Mouse (Mus musculus): ENCODE measurements at regions not wholly inside any gene's neighbourhood (a gene's known extent, or its start where the extent isn't known, plus 50 kb on each side); places are given as distances from the start of the nearest gene placed in this dataset.
A peak's percentile ranks its signal among the peaks of the same experiment; 100 is the strongest.

DNA sequence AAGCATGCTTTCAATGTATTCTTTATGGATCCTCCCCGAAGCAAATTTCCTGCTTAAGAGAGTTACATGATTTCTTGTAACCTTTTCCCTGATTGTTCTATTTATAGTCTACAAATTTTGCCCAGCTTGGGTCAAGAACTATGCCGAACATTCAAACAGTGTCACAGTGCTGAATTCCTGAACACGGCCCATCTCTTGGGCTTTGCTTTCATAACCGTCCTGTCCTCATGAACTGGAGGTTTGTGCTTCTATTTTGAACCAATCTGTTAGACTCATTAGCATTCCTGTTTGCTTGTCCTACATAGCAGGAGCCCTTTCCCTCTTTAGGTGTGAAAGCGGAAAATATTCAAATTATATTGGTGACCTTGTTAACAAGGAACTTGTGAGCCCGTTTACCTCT lies 181.2 kb downstream of the Klf6 start:
- no peak for DNase-seq
- intact Hi-C loops (cut with DNase I): no loop called here

DNA sequence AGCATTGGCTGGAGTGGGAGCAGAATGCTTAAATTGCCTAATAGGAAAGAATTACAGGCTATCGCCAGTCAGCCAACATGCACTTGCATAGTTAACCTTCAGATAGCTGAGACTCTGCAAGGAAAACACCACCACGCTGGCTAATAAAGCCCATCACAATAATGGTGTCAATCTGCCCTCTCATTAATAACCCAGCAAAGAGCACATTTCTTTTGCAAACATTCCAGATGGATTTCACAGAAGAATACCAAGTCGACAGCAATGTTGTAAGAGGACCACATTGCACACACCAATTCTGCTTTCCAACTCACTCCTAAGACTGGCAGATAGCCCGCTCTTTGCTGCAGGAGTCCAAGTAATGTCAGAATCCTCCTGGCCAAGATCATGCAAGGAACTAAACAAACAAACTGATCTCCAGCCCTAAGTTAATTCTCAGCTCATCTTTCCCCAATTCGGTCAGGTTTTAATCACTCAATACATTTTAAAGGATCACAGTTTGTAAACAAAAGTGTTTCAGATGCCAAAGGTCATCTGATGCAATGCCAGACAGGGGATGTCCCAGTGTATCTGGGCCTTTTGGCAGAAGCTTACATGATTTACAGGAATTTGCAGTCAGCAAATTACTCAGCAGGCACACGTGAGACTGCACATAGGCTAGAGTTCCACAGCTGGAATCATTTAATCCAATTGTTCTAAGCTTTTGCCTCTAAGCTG lies 198.4 kb downstream of the Klf6 start:
- intact Hi-C loops (cut with DNase I): no loop called here
- DNase-seq: peak; percentile 34 to 52

DNA sequence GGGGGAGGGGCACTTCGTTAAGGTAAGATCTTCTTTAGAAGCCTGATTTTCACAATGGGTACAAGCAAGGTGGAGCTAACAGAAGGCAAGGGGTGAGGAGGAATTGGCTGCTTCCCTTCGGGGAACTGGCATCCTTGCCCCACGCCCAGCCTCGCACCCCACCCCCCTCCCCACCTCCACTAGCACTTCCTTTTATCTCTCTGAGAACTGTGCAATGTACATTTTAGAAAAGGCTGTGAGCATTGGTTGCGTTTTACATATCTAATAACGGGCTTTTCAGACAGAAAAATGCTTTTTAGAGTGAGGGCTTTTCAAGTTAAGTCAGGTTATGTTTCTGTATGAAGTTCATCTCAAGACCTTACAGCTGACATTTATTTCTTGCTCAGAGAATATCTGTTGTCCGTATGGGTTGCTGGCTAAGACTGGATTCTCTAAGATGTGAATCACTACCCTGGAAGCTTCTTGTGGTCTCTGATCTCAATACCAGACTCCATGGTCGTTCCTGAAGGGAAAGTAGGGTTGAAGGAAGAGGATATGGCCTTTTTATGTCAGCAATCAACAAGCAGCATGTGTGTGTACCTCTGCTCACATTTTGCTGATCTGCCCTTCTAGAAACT lies 199.1 kb downstream of the Klf6 start:
- intact Hi-C loops (cut with DNase I): no loop called here

DNA sequence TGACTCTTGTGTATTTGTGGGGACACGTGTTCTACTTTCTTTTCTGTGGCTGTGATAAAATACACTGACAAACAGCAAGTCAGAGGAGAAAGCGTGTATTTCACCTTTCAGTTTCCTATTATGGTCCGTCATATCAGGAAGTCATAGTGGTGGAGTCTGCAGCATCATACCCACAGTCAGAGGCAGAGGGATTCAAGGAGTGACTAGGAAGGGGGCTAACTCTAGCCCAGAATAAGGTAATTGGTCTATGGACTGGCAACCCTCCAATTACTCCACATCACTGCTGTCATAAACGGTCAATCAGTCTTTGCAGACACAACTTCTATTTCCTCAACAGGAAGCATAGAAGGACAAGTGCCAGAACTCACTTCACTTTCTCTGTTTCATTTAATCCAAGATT lies 201.0 kb downstream of the Klf6 start:
- DNase-seq: no peak
- intact Hi-C loops (cut with DNase I): no loop called here

More for the DNA sequence above, 199.1 kb downstream of the Klf6 start:
- DNase-seq: no peak

DNA sequence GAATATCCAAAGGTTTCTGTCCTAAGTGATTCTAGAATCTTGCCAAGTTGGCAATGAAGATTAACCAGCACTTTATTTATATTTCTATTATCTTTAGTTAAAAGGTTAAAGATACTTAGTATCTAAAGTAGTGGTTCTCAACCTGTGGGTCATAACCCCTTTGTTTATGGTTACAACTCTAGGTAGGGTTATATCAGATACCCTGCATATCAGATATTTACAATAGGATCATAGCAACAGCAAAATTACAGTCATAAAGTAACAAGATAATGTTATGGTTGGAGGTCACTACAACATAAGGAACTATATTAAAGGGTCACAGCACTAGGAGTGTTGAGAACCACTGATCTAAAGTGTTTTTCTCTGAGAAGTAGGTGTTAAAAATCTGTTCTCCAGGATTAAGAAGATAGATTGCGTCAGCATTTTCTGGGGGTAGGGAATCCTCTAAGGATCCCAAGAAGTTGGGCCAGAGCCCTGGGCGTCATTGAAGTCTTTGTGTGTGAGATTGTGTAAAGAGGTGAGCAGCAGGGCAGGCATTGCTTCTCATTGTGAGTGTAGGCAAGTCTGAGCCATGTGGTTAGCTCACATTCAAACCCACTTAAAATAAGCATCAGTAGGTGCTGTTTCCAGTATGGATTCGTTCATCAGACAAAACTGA lies 201.6 kb downstream of the Klf6 start:
- no peak for DNase-seq
- intact Hi-C loops (cut with DNase I): no loop called here

DNA sequence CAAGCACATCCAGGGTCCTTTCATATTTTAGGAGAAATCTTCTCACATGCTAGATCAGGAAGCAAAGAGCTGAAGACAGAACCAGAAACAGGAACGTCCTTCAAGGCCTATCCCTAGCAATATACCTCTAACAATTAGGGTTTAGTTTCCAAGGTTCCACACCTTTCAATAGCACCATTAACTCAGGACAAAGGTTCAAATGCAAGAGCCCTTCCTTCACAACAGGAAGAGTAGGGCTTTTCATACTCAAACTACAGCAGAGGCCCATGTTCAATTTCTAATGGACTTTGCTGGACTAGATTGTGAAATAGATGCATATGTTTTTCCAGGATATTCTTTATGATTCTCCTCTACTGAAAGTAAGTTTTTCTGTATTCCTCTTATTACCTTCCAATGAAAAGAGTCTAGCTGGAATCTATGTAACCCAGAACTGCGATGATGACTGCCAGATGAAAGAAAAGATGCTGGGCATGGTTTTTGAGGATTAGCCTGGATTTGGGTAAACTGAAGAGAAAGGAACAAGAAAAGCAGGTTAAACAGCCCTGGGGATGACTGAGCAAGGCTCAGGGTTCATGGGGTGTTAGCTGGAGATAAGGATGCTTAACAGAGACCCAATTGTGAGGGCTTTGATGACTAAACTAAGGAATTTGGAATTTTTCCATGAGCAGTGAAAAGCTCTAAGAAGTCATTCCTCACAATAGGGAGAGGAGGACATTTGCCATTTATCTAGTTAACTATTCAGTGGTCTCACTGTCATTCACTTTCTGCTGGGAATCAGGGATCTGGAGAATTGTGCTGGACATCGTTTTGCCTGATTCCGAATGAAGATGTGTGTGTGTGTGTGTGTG lies 215.9 kb downstream of the Klf6 start:
- intact Hi-C loops (cut with DNase I): no loop called here
- DNase-seq: no peak

DNA sequence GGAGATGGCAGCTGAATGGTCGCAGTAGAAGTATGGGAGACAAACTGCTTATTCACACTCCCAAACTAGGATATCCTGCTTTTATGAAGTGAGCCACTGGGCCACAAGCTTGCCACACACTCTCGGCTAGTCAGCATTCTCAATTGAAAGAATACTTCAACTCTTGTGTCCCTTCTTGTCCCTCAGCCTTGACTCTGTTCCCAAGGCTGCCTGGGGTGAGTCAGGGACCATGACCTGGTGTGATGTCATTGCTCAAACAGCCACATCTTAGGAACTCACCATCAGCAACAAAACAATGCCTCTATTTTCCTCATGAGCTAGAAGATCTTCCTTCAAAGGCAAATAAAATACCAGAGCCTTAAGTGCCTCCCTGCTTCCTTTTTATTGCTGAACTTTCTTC lies 224.6 kb downstream of the Klf6 start:
- no peak for DNase-seq
- intact Hi-C loops (cut with DNase I): no loop called here

DNA sequence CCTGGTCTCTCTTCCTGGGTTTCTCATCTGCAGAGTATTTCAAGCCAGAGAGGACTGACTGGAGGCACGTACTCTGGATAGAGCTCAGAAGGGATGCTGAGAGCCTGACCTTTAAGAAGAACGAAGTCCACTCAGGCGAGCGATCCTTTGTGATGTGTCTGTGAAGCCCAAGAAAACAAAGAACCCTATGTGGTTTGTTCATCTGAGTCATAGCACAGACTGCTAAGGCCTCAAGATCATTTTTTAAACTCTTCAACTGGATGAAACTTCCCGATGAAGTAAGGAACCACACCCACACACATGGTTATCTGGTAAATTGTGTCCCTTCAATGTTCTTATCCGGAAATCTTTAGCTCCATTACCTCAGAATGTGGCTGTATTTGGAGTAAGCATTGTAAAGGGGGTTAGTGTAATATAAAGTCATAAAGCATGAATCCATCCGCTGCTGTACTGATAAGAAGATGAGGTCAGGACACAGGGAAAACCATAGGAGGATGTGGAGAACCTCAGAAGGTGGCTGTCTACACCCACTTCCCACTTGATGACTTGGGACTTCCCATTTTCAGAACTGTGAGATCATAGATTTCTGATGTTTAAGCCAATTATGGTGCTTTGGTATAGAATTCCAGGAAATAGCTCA lies 247.9 kb downstream of the Klf6 start:
- DNase-seq: no peak
- intact Hi-C loops (cut with DNase I): no loop called here

DNA sequence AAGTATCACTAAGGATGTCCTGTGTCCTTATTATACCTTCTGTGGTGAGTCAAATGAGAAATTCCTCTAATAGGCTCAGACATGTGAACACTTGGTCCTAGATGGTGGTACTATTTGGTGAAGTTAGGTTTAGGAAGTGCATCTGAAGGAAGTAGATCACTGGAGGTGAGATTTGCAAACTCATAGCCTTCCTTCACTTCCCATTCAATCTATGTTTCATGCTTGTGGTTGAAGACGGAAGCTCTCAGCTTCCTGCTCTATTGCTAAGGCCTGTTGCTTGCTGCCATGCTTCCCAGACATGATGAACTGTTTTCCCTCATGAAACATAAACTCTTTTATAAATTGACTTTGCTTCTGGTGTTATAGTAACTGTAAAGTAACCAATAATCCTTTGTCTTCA lies 258.4 kb downstream of the Klf6 start:
- no peak for DNase-seq
- intact Hi-C loops (cut with DNase I): no loop called here

DNA sequence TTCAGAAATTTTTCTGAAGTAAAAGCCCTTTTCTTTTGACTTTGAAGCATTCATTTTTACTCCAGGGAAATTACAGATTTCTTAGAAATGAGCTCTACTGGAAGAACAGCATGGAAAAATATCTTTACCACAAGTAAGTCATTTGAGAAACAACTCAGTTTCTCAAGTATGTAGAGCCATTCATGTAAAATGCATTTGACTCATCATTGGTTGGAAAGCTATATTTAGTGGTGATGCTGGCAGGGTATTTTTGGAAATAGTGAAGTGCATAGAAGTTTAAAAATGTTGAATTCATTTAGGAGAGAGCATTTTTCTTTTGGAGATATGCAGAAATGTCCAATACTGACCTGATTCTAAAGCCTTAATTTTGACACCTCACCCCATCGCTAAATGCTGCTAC lies 266.0 kb downstream of the Klf6 start:
- DNase-seq: no peak
- intact Hi-C loops (cut with DNase I): no loop called here

DNA sequence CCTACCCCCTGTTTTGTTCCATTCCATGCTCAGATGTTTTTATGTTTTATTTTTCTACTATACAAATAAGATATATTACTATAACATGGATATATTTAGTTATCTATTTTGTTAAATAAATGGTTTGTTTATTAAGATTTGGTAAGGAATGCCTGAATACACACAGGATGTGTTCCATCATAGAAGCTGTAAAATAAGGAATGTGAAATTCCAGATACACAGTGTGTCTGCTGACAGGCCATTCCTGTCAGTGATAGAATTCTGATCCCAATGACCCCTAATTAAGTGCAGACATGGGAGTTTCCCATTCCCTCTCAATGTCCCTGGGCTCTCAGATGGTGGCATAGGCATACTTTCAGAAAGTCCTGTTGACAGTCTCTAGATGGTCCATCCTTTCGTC lies 267.6 kb downstream of the Klf6 start:
- intact Hi-C loops (cut with DNase I): no loop called here
- DNase-seq: no peak

DNA sequence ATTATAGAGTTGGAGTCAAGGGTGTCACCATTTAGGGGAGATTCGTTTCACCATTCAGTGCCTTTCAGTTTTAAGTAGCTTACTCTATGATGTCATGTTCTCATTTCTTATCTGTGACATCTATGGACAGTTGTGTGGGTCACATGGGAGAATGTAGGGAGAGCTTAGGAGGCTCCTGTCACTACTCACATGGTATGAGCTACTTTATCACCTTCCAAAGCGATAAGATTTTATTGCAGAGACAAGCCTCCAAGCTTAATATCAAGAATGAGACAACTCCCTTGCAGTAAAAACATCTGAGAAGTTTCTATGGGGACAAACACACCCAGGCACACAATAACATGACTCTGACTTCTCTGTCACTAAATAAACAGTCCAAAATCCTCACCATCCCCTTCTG lies 270.1 kb downstream of the Klf6 start:
- intact Hi-C loops (cut with DNase I): no loop called here
- no peak for DNase-seq

DNA sequence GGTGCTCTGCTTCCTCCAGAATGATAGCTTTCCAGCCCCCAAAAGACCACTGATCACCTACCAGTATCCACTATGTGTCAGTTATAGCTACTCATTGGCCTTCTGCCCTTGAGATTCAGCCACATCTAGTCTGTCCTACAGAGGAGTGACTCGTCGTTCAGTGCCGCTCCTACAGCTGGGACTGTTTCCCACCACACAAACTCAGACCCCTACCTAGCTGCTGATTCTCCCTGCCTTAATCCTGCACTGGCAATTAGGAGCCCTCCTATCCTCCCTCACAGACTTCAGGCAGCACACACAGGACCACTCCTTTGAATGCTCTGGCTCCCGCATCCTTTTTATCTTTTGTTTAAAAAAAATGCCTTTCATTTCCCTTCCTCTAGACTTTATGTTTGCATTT lies 275.9 kb downstream of the Klf6 start:
- no peak for DNase-seq
- intact Hi-C loops (cut with DNase I): no loop called here

DNA sequence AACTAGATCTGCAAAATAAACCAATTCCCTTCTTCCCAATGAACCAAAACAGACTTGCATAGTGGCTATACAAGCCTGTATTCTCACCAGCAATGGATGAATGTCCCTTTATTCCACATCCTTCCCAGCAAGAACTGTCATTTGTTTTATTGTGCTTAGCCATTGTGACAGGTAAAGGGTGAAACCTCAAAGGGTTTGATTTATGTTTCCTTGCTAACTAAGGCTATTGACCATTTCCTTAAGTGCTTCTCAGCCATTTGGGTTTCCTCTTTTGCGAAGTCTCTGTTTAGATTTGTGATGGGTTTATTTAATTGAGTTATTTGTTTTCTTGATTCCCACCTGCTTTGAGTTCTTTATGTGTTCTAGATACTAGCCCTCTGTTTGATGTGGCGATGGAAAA lies 281.5 kb downstream of the Klf6 start:
- intact Hi-C loops (cut with DNase I): no loop called here
- DNase-seq: no peak

DNA sequence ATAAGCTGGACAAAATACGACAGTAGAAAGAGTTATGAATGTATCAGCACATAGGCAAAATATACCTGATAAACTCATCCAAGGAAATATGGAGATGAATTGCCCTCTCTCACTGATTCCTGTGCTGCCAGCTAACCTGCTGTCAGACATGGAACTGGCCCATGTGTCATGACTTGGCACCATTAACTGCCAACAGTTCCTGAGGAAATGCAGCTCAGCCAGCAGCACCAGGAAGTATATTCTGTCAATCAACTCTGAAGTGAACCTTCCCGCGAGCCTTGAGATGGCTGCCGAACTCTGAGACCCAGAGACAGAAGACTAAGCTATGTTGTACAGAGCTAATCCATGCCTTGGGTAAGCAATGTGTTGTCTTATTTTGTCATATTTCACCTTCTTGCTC lies 292.4 kb downstream of the Klf6 start:
- DNase-seq: peak in 1 of 2 experiments; percentile 2
- intact Hi-C loops (cut with DNase I): no loop called here

DNA sequence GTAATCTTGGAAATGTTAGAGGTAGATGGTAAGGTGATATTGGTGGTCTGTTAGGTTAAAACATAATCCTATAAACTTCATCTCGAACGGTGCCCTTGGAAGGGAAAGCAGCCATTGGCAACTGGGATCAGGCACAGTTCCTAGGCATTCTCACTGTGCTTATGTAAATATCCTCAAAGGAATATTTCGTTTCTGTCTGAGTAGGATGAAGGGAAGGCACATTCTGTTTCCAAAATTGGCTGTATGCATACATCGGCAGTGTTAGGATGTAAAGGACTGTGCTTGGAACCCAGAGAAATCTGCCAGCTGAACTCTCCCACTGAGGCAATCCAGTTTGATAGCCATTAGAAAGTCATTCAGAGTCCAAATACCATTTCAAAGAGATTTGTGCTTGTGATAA lies 294.9 kb downstream of the Klf6 start:
- intact Hi-C loops (cut with DNase I): no loop called here
- no peak for DNase-seq

DNA sequence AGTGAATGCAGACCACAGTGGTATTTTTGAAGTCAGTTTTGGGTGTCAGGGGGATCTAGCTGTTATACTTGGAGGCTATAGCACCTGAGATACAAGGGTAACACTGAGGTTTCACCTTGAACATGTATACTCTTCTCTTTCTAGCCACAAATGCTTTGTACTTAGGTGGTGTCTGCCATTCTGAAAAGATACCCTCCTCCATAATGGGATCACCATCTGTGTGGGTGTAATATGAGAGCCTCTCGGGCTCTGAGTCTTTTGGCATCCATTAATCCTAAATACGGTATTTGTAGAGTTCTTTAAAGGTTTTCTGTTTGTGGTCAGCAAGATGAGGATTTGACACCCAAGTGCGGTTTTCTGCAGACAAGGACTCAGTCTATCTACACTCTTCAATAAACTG lies 295.7 kb downstream of the Klf6 start:
- DNase-seq: no peak
- intact Hi-C loops (cut with DNase I): no loop called here

DNA sequence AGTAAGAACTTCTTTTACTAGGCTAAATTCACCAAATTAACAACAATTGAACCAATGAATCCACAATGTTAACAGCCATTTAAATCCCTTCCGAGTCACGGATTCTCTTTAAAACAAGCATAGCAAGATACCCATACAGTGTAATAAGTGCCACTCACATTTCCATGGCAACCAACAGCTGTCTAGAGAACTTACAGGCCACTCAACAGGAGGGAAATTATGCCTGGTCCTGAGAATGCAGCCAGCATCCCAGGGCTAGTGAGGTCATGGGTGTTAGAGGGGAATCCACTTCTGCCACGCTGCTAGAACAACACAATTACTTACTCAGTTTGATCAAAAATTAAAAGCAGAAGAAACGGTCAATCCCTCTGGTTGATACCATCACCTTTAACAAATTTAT lies 296.7 kb downstream of the Klf6 start:
- intact Hi-C loops (cut with DNase I): no loop called here
- DNase-seq: no peak

DNA sequence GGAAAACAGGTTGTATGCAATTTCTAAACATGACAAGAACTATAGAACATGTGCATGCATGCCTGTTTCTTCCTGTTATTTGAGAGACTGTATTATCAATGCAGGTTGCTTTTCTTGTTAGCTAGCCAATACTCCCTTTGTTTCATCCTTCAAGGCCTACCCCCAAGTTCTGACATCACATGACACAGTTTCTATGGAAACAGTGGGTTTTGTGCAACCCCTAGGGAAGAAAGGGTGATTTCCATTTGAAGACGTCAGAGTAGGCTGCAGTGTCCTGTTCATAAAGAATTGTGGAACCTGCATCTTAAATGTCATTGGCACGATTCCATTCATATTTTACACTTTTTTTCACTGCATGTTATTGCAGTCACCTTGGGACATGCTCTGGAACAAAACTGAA lies 298.1 kb downstream of the Klf6 start:
- DNase-seq: no peak
- intact Hi-C loops (cut with DNase I): no loop called here

DNA sequence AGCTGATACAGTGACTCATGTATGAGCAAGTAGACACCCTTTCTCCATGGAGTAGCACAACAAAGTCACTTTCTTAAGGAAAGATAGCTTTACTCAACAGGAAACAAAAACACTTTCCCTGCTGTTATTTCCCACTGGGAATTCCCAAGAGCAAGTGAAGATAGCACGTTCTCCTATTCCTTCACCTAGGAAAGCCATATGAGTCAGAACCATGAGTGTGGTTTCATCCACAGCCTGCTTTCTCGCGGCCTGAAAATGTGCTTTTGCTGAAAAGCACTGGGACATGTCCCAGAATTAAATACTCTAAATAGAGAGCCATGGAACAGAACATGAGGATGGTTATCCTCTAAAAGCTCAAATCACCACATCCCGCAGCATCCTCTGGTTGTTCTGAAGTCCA lies 304.6 kb downstream of the Klf6 start:
- DNase-seq: no peak
- intact Hi-C loops (cut with DNase I): no loop called here
